Mouse (Mus musculus): ENCODE measurements around the gene Frat1. TPM values are rescaled to one million over a fixed set of nuclear protein-coding genes. Genes with fewer than 3 reads are reported as not detected.

Frat1 gene
- polyA plus RNA-seq, 1 experiment = 1.3 TPM

DNA sequence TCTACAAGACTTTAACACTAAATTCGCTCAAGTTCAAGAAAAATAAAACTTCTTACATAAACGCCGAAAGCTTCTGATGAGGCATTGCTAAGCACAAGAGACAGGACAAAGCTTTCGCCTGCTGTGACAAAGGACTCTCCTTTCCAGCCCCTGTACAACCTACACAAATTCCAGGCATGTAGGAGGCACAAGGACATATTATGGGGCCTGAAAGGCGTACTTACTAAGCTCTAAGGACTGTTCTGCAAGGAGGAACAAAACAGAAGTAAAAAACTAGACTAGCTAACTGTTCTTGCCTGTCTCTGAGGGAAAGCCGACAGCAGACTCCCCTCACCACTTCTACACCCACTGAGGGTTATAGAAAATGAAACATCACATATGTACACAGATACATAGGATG, 34.9 kb upstream of the Frat1 start:
- 90% methylated on average over 6 of the region's 6 CpGs for whole genome bisulfite sequencing

DNA sequence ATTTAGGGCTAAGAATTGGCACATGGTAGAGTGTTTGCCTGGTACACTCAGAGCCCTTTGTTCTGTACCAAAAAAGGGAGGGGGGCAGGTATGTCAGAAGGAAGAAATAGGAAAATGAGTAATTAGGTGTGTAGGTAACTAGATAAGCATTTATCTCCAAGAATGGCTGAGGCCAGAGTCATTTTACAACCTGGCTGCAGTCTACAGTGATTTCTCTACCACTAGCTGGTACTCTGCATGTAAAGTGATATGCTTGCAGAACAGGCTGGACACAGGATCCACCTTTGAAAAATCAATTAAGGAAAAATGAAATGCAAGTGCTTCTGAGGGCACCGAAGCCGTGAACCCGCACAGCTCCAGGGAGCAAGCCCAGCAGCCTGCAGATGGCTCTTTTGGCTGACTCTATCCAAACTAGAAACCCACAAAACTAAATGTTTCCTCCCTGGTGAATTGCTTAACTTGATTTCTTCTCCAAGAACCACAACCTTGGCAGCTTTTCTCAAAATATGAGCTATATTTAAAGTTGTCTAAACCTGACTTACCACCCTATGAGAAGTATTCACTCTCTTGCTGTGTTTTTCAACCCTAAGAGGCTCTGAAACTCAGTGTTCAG, 33.5 kb upstream of the Frat1 start:
- WGBS = 45% methylated on average over 3 of the region's 3 CpGs
- DNase-seq = no peak
- Histone ChIP-seq H3K4me3 (ENCODE audit: insufficient read depth, low read depth, low read length) (no peak overlapping the region), H3K27ac (ENCODE audit: insufficient read depth, low read depth, low read length) (no peak overlapping the region), H3K4me1 (ENCODE audit: control insufficient read depth, insufficient read depth, low read length) (no peaks in the 10 kb centered on the region; the same call in 1 of the 2 replicates), H3K36me3 (ENCODE audit: control insufficient read depth, insufficient read depth, low read length) (no peaks in the 10 kb centered on the region), H3K27me3 (replicated peaks; ENCODE audit: control insufficient read depth, insufficient read depth, low read length) (no peaks in the 10 kb centered on the region)
- TF ChIP-seq CTCF (conservative IDR thresholded peaks at IDR 0.05; ENCODE audit: insufficient read depth, insufficient read length, low read depth, low read length) (no peak), POLR2A (IDR thresholded peaks at IDR 0.05; ENCODE audit: low read depth, low read length) (no peak)

More for the DNA sequence above, 34.9 kb upstream of the Frat1 start:
- no peaks in the 10 kb centered on the region for H3K36me3 ChIP-seq (ENCODE audit: control insufficient read depth, insufficient read depth, low read length)
- H3K27ac ChIP-seq (ENCODE audit: insufficient read depth, low read depth, low read length) = no peak overlapping the region
- DNase-seq = no peak
- no peak overlapping the region for H3K4me3 ChIP-seq (ENCODE audit: insufficient read depth, low read depth, low read length)
- TF ChIP-seq POLR2A (IDR thresholded peaks at IDR 0.05; ENCODE audit: low read depth, low read length) = no peak
- TF ChIP-seq CTCF (conservative IDR thresholded peaks at IDR 0.05; ENCODE audit: insufficient read depth, insufficient read length, low read depth, low read length) = no peak
- no peaks in the 10 kb centered on the region for H3K27me3 ChIP-seq (replicated peaks; ENCODE audit: control insufficient read depth, insufficient read depth, low read length)
- H3K4me1 ChIP-seq (ENCODE audit: control insufficient read depth, insufficient read depth, low read length) = no peaks in the 10 kb centered on the region; the same call in 1 of the 2 replicates

DNA sequence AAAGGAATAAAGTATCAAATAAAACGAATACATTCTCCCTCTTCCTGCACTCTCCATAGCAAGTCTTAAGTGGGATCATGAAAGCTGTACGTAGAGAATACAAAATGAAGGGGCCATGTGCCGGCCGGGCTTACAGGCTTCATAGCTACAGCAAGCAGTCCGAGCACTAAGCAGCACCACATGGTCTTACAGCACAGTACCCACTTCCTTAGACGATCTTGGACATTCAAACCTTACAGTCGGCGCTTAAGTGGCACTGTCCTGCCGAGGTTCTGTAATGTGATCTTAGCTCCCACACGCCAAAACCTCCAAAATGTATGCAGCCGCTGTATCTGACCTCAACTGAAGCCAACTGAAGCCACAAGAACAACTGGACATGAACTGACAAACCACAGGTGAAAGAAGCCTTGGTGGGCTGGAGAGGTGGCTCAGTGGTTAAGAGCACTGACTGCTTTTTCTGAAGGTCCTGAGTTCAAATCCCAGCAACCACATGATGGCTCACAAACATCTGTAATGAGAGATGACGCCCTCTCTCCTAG, 32.9 kb upstream of the Frat1 start:
- no peaks in the 10 kb centered on the region for H3K27me3 ChIP-seq (replicated peaks; ENCODE audit: control insufficient read depth, insufficient read depth, low read length)
- no peaks in the 10 kb centered on the region; the same call in 1 of the 2 replicates for H3K4me1 ChIP-seq (ENCODE audit: control insufficient read depth, insufficient read depth, low read length)
- H3K36me3 ChIP-seq (ENCODE audit: control insufficient read depth, insufficient read depth, low read length) = no peaks in the 10 kb centered on the region
- no peak overlapping the region for H3K4me3 ChIP-seq (ENCODE audit: insufficient read depth, low read depth, low read length)
- DNase-seq = no peak
- TF ChIP-seq CTCF (conservative IDR thresholded peaks at IDR 0.05; ENCODE audit: insufficient read depth, insufficient read length, low read depth, low read length) = no peak
- no peak for TF ChIP-seq POLR2A (IDR thresholded peaks at IDR 0.05; ENCODE audit: low read depth, low read length)
- no peak overlapping the region for H3K27ac ChIP-seq (ENCODE audit: insufficient read depth, low read depth, low read length)
- 65% methylated on average over 12 of the region's 12 CpGs for WGBS

DNA sequence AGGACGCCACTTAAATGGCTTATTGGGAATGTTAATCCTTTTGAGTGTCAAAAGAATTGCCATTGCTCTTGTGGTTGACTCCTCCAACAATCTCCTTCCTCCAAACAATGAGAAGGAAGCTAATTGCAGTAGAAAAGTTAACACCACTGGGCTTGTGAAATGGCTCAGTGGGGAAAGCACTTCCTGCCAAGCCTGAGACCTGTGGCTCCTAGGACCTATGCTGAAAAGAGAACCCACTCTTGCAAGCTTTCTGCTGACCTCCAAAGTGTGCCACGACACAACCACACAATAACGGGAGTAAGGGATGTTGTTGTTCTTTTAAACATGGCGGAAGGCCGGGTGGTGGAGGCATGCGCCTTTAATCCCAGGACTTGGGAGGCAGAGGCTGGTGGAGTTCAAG, 32.2 kb upstream of the Frat1 start:
- no peak overlapping the region for H3K4me3 ChIP-seq (ENCODE audit: insufficient read depth, low read depth, low read length)
- H3K27ac ChIP-seq (ENCODE audit: insufficient read depth, low read depth, low read length) = no peak overlapping the region
- TF ChIP-seq POLR2A (IDR thresholded peaks at IDR 0.05; ENCODE audit: low read depth, low read length) (no peak), CTCF (conservative IDR thresholded peaks at IDR 0.05; ENCODE audit: insufficient read depth, insufficient read length, low read depth, low read length) (no peak)
- H3K27me3 ChIP-seq (replicated peaks; ENCODE audit: control insufficient read depth, insufficient read depth, low read length) = no peaks in the 10 kb centered on the region
- no peak for DNase-seq
- H3K4me1 ChIP-seq (ENCODE audit: control insufficient read depth, insufficient read depth, low read length) = no peaks in the 10 kb centered on the region; the same call in 1 of the 2 replicates
- WGBS = 93% methylated on average over 6 of the region's 6 CpGs
- H3K36me3 ChIP-seq (ENCODE audit: control insufficient read depth, insufficient read depth, low read length) = no peaks in the 10 kb centered on the region

DNA sequence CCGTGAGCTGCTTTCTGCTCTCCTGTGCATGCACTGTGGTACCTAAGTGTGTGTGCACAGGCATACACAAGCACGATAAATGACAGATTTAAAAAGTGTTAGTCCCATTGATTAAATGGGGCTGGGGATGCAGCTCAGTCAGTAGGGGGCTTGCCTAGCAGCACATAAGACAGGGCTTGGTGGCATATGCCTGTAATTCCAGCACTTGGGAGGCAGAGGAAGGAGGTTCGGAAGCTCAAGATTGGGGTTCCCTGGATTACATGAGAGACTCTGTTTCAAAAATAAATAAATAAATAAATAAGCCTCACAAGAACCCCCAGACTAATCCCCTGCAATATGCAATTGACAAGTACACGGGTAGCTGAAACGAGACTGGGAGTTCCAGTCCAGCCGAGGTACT, 29.3 kb upstream of the Frat1 start:
- Histone ChIP-seq H3K4me1 (ENCODE audit: control insufficient read depth, insufficient read depth, low read length) (no peaks in the 10 kb centered on the region), H3K27me3 (replicated peaks; ENCODE audit: control insufficient read depth, insufficient read depth, low read length) (no peaks in the 10 kb centered on the region), H3K4me3 (ENCODE audit: insufficient read depth, low read depth, low read length) (no peak overlapping the region), H3K27ac (ENCODE audit: insufficient read depth, low read depth, low read length) (no peak overlapping the region), H3K36me3 (ENCODE audit: control insufficient read depth, insufficient read depth, low read length) (no peaks in the 10 kb centered on the region)
- WGBS = 51% methylated on average over 6 of the region's 6 CpGs
- TF ChIP-seq CTCF (conservative IDR thresholded peaks at IDR 0.05; ENCODE audit: insufficient read depth, insufficient read length, low read depth, low read length) (no peak), POLR2A (IDR thresholded peaks at IDR 0.05; ENCODE audit: low read depth, low read length) (no peak)
- no peak for DNase-seq

DNA sequence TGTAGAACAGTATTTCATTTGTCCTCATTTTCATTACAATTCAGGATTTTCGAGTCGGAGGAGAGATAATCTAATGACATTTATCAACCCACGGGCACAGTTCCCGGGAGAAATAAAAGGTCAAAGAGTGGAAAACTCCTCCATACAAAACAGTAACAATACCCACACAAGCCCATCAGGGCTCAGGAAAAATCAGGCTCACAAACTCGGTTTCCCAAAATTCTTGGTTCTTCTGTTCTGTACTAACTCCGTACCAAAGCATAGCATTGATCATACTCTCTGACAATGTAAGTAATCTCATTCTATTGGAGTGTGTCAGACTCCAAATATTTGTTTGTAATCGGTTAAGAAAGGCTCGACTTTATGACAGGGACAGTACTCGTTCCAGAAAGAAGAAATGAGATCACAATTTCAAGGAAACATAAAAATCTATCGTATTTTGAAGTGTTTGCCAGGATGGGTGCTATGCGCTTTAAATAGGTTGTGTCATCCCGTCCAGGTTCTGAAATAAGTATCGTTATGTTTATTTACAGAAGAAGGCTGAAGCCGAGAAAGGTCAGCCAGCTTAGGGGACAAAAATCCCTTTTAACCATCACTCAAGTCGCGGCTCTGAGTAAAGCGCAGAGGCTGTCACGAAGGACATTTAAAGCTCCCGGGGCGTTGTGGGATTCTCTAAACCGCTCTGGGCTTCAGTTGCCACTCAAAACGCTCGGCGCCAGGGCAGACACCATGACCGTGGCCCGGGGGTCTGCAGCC, 28.6 kb upstream of the Frat1 start:
- WGBS = 3% methylated on average over 26 of the region's 26 CpGs
- Histone ChIP-seq H3K27ac (ENCODE audit: insufficient read depth, low read depth, low read length) (no peak overlapping the region), H3K4me3 (ENCODE audit: insufficient read depth, low read depth, low read length) (peak overlapping the region; percentile 99), H3K36me3 (ENCODE audit: control insufficient read depth, insufficient read depth, low read length) (no peaks in the 10 kb centered on the region), H3K4me1 (ENCODE audit: control insufficient read depth, insufficient read depth, low read length) (no peaks in the 10 kb centered on the region), H3K27me3 (replicated peaks; ENCODE audit: control insufficient read depth, insufficient read depth, low read length) (no peaks in the 10 kb centered on the region)
- no peak for TF ChIP-seq POLR2A (IDR thresholded peaks at IDR 0.05; ENCODE audit: low read depth, low read length)
- no peak for TF ChIP-seq CTCF (conservative IDR thresholded peaks at IDR 0.05; ENCODE audit: insufficient read depth, insufficient read length, low read depth, low read length)
- peak; percentile 16 for DNase-seq

DNA sequence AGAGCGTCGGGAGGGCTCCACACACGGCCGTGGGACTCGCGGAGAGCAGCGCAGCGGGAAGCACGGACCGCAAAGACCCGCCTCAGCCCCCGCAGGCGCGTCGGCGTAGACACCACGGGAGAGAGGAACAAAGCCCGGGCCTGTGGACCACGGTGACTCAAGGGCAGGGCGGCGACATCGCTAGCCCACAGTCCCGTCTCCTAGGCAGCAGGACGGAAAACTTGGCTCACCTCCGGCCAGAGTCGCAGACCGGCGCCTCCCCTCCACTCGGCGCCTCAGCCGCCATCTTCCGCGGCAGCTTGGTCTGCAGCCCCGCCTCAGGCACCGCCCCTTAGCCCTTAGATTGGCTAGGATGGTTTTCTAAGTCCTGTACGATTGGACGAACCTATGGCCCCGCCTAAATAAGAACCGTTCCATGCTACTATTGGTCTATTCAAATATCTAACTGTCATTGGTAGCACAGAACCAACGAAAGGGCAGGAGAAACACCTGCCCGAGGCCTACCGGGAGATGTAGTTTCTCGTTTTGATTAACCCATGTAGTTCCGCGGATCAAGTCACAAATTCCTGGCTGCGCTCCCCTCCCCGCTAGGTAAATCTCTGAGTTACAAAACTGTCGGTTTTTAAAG, 27.9 kb upstream of the Frat1 start, which contains the start of gene Arhgap19:
Arhgap19 (minus strand) TSS at position 306 of the 628 bp plus-strand sequence.
- Histone ChIP-seq H3K27me3 (replicated peaks; ENCODE audit: control insufficient read depth, insufficient read depth, low read length) (no peaks in the 10 kb centered on the region), H3K4me3 (ENCODE audit: insufficient read depth, low read depth, low read length) (peak within 1 kb of the TSS; percentile 99), H3K36me3 (ENCODE audit: control insufficient read depth, insufficient read depth, low read length) (no peaks in the 10 kb centered on the region), H3K27ac (ENCODE audit: insufficient read depth, low read depth, low read length) (no peak within 1 kb of the TSS), H3K4me1 (ENCODE audit: control insufficient read depth, insufficient read depth, low read length) (no peaks in the 10 kb centered on the region)
- under 1% methylated on average over 48 of the region's 48 CpGs for WGBS
- no peak for TF ChIP-seq POLR2A (IDR thresholded peaks at IDR 0.05; ENCODE audit: low read depth, low read length)
- no peak for TF ChIP-seq CTCF (conservative IDR thresholded peaks at IDR 0.05; ENCODE audit: insufficient read depth, insufficient read length, low read depth, low read length)
- peak; percentile 97 for DNase-seq

Data from kidney, adult 2 months (tissue).